Mouse (Mus musculus): ENCODE measurements around the gene Actl10. TPM values are rescaled to one million over a fixed set of nuclear protein-coding genes. Genes with fewer than 3 reads are reported as not detected.

The Actl10 gene
- polyA plus RNA-seq, 1 experiment: 0.08 TPM

GRCm38 (mm10) chr2:154569071-154569748, 17.6 kb downstream of the Actl10 start:
- TF ChIP-seq POLR2A (IDR thresholded peaks at IDR 0.05; ENCODE audit: borderline replicate concordance, extremely low read depth, insufficient read depth, insufficient read length, poor library complexity, severe bottlenecking) (0 out of 2 replicates have a peak, but pooled peaks have one; percentile 18), CTCF (IDR thresholded peaks at IDR 0.05; ENCODE audit: borderline replicate concordance, extremely low read depth, insufficient read depth, insufficient read length) (no peak)
- peak; percentile 75 for DNase-seq (ENCODE audit: low read depth)

- TF ChIP-seq CTCF (IDR thresholded peaks at IDR 0.05; ENCODE audit: borderline replicate concordance, extremely low read depth, insufficient read depth, insufficient read length) (no peak), POLR2A (IDR thresholded peaks at IDR 0.05; ENCODE audit: borderline replicate concordance, extremely low read depth, insufficient read depth, insufficient read length, poor library complexity, severe bottlenecking) (no peak)
- peak; percentile 98 for DNase-seq (ENCODE audit: low read depth)
Observed at GRCm38 (mm10) chr2:154569836-154570286, 18.3 kb downstream of the Actl10 start, which contains the start of gene E2f1. TSS of gene E2f1 (minus strand) at chr2:154569892.

- no peak for TF ChIP-seq CTCF (IDR thresholded peaks at IDR 0.05; ENCODE audit: borderline replicate concordance, extremely low read depth, insufficient read depth, insufficient read length)
- TF ChIP-seq POLR2A (IDR thresholded peaks at IDR 0.05; ENCODE audit: borderline replicate concordance, extremely low read depth, insufficient read depth, insufficient read length, poor library complexity, severe bottlenecking): no peak
- DNase-seq (ENCODE audit: low read depth): no peak
Observed at GRCm38 (mm10) chr2:154570666-154571065, 19.1 kb downstream of the Actl10 start.

GRCm38 (mm10) chr2:154571266-154571665, 19.7 kb downstream of the Actl10 start:
- TF ChIP-seq POLR2A (IDR thresholded peaks at IDR 0.05; ENCODE audit: borderline replicate concordance, extremely low read depth, insufficient read depth, insufficient read length, poor library complexity, severe bottlenecking): no peak
- TF ChIP-seq CTCF (IDR thresholded peaks at IDR 0.05; ENCODE audit: borderline replicate concordance, extremely low read depth, insufficient read depth, insufficient read length): no peak
- DNase-seq (ENCODE audit: low read depth): no peak

- TF ChIP-seq POLR2A (IDR thresholded peaks at IDR 0.05; ENCODE audit: borderline replicate concordance, extremely low read depth, insufficient read depth, insufficient read length, poor library complexity, severe bottlenecking) (no peak), CTCF (IDR thresholded peaks at IDR 0.05; ENCODE audit: borderline replicate concordance, extremely low read depth, insufficient read depth, insufficient read length) (no peak)
- no peak for DNase-seq (ENCODE audit: low read depth)
Observed at GRCm38 (mm10) chr2:154571976-154572375, 20.4 kb downstream of the Actl10 start.

- DNase-seq (ENCODE audit: low read depth): no peak
Observed at GRCm38 (mm10) chr2:154572996-154573395, 21.4 kb downstream of the Actl10 start.

GRCm38 (mm10) chr2:154574271-154574670, 22.7 kb downstream of the Actl10 start:
- peak; percentile 50 for DNase-seq (ENCODE audit: low read depth)
- no peak for TF ChIP-seq POLR2A (IDR thresholded peaks at IDR 0.05; ENCODE audit: borderline replicate concordance, extremely low read depth, insufficient read depth, insufficient read length, poor library complexity, severe bottlenecking)
- no peak for TF ChIP-seq CTCF (IDR thresholded peaks at IDR 0.05; ENCODE audit: borderline replicate concordance, extremely low read depth, insufficient read depth, insufficient read length)

More at GRCm38 (mm10) chr2:154572996-154573395, 21.4 kb downstream of the Actl10 start:
- no peak for TF ChIP-seq CTCF (IDR thresholded peaks at IDR 0.05; ENCODE audit: borderline replicate concordance, extremely low read depth, insufficient read depth, insufficient read length)
- TF ChIP-seq POLR2A (IDR thresholded peaks at IDR 0.05; ENCODE audit: borderline replicate concordance, extremely low read depth, insufficient read depth, insufficient read length, poor library complexity, severe bottlenecking): no peak

- DNase-seq (ENCODE audit: low read depth): peak; percentile 73
Observed at GRCm38 (mm10) chr2:154576876-154577743, 25.5 kb downstream of the Actl10 start.

GRCm38 (mm10) chr2:154577744-154578067, 26.1 kb downstream of the Actl10 start:
- no peak for TF ChIP-seq POLR2A (IDR thresholded peaks at IDR 0.05; ENCODE audit: borderline replicate concordance, extremely low read depth, insufficient read depth, insufficient read length, poor library complexity, severe bottlenecking)
- DNase-seq (ENCODE audit: low read depth): no peak

More at GRCm38 (mm10) chr2:154576876-154577743, 25.5 kb downstream of the Actl10 start:
- TF ChIP-seq POLR2A (IDR thresholded peaks at IDR 0.05; ENCODE audit: borderline replicate concordance, extremely low read depth, insufficient read depth, insufficient read length, poor library complexity, severe bottlenecking) (no peak), CTCF (IDR thresholded peaks at IDR 0.05; ENCODE audit: borderline replicate concordance, extremely low read depth, insufficient read depth, insufficient read length) (no peak)

GRCm38 (mm10) chr2:154580586-154580985, 29.0 kb downstream of the Actl10 start:
- TF ChIP-seq CTCF (IDR thresholded peaks at IDR 0.05; ENCODE audit: borderline replicate concordance, extremely low read depth, insufficient read depth, insufficient read length) (no peak), POLR2A (IDR thresholded peaks at IDR 0.05; ENCODE audit: borderline replicate concordance, extremely low read depth, insufficient read depth, insufficient read length, poor library complexity, severe bottlenecking) (no peak)
- peak; percentile 38 for DNase-seq (ENCODE audit: low read depth)

GRCm38 (mm10) chr2:154581421-154581820, 29.8 kb downstream of the Actl10 start:
- TF ChIP-seq POLR2A (IDR thresholded peaks at IDR 0.05; ENCODE audit: borderline replicate concordance, extremely low read depth, insufficient read depth, insufficient read length, poor library complexity, severe bottlenecking) (no peak), CTCF (IDR thresholded peaks at IDR 0.05; ENCODE audit: borderline replicate concordance, extremely low read depth, insufficient read depth, insufficient read length) (peak; percentile 14; the same call in 1 of the 2 replicates)

More at GRCm38 (mm10) chr2:154581421-154581820, 29.8 kb downstream of the Actl10 start:
- DNase-seq (ENCODE audit: low read depth): no peak
